Mouse (Mus musculus): Measurements from ENCODE around the gene Akp3. TPM values are rescaled to one million over a fixed set of nuclear protein-coding genes. Genes with fewer than 3 reads are reported as not detected.

Gene Akp3
- not detected for polyA plus RNA-seq (2014; fragmentation: Illumina TruSeq; extraction: RNeasy Lipid Tissue Mini Kit (QIAGEN cat#74804))

GRCm38 (mm10) chr1:87124673-87125072 is at the start of gene Akp3:
TSS of gene Akp3 (plus strand) at chr1:87124973.

GRCm38 (mm10) chr1:87089828-87090227 is 34.9 kb upstream of the Akp3 start, which contains the start of gene Alppl2:
TSS of gene Alppl2 (minus strand) at chr1:87089928.

GRCm38 (mm10) chr1:87101411-87101810 is 23.4 kb upstream of the Akp3 start, which contains the start of gene Alpi:
TSS of gene Alpi (minus strand) at chr1:87101606.

GRCm38 (mm10) chr1:87156199-87156587 is 31.4 kb downstream of the Akp3 start, which contains the start of gene Ecel1:
TSS of gene Ecel1 (minus strand) at chr1:87156521.

Other genes with a start within 250 kb of the Akp3 start
- gene Alppl2, start 35.0 kb upstream of the Akp3 start, polyA plus RNA-seq (2014; fragmentation: Illumina TruSeq; extraction: RNeasy Lipid Tissue Mini Kit (QIAGEN cat#74804)) = not detected
- gene Alpi, start 23.4 kb upstream of the Akp3 start, polyA plus RNA-seq (2014; fragmentation: Illumina TruSeq; extraction: RNeasy Lipid Tissue Mini Kit (QIAGEN cat#74804)) = not detected
- gene Ecel1, start 31.5 kb downstream of the Akp3 start, polyA plus RNA-seq (2014; fragmentation: Illumina TruSeq; extraction: RNeasy Lipid Tissue Mini Kit (QIAGEN cat#74804)) = not detected
- gene Prss56, start 58.3 kb downstream of the Akp3 start, polyA plus RNA-seq (2014; fragmentation: Illumina TruSeq; extraction: RNeasy Lipid Tissue Mini Kit (QIAGEN cat#74804)) = not detected
- gene Chrnd, start 65.6 kb downstream of the Akp3 start, polyA plus RNA-seq (2014; fragmentation: Illumina TruSeq; extraction: RNeasy Lipid Tissue Mini Kit (QIAGEN cat#74804)) = not detected
- not detected for gene Chrng, start 79.7 kb downstream of the Akp3 start, polyA plus RNA-seq (2014; fragmentation: Illumina TruSeq; extraction: RNeasy Lipid Tissue Mini Kit (QIAGEN cat#74804))
- 33.3 TPM for gene Eif4e2, start 88.9 kb downstream of the Akp3 start, polyA plus RNA-seq (2014; fragmentation: Illumina TruSeq; extraction: RNeasy Lipid Tissue Mini Kit (QIAGEN cat#74804))
- 197 TPM for gene Efhd1, start 139.4 kb downstream of the Akp3 start, polyA plus RNA-seq (2014; fragmentation: Illumina TruSeq; extraction: RNeasy Lipid Tissue Mini Kit (QIAGEN cat#74804))
- 115 TPM for gene Gigyf2, start 202.0 kb downstream of the Akp3 start, polyA plus RNA-seq (2014; fragmentation: Illumina TruSeq; extraction: RNeasy Lipid Tissue Mini Kit (QIAGEN cat#74804))